Mouse (Mus musculus) hindbrain, embryonic 12.5 days (tissue): ENCODE data around the gene Vrk1. TPM values are rescaled to one million over a fixed set of nuclear protein-coding genes. Genes with fewer than 3 reads are reported as not detected.

Experiments
- ATAC-seq: fragments of 200-750 bp; cut with Nextera tagmentation; 2 replicates; pipeline ENCODE4 v1.8.0; 2017; ENCODE audit warnings: moderate TSS enrichment; ENCODE audit not compliant: low FRiP score
- H3K27ac ChIP-seq: fragments of 300-500 bp; sonication (generic); 2 replicates; pipeline ENCODE4 v1.5.1; 2016; ENCODE audit warnings: mild to moderate bottlenecking
- H3K27me3 ChIP-seq: fragments of 300-500 bp; sonication (generic); 2 replicates; pipeline ENCODE4 v1.6.1; 2016; ENCODE audit warnings: mild to moderate bottlenecking
- H3K36me3 ChIP-seq: fragments of 300-500 bp; sonication (generic); 2 replicates; pipeline ENCODE4 v1.6.1; 2016; ENCODE audit warnings: mild to moderate bottlenecking
- H3K4me1 ChIP-seq: fragments of 300-500 bp; sonication (generic); 2 replicates; pipeline ENCODE4 v1.6.1; 2016
- H3K4me2 ChIP-seq: fragments of 300-500 bp; sonication (generic); replicated peaks from 2 replicates; pipeline ENCODE4 v1.6.1; 2016; ENCODE audit warnings: mild to moderate bottlenecking
- H3K4me3 ChIP-seq: fragments of 300-500 bp; sonication (generic); 2 replicates; pipeline ENCODE4 v1.5.1; 2016; ENCODE audit warnings: mild to moderate bottlenecking
- H3K9ac ChIP-seq: fragments of 300-500 bp; sonication (generic); 2 replicates; pipeline ENCODE4 v1.6.1; 2016; ENCODE audit warnings: mild to moderate bottlenecking, moderate library complexity
- H3K9me3 ChIP-seq: fragments of 300-500 bp; sonication (generic); replicated peaks from 2 replicates; pipeline ENCODE4 v1.6.1; 2016; ENCODE audit warnings: mild to moderate bottlenecking
- WGBS: fragments of 180-500 bp; shearing (Covaris S2); methylation state at CpG from one replicate; pipeline ENCODE4 v1.1.7; 2016; 5-methylcytosine and 5-hydroxymethylcytosine counted together
- polyA plus RNA-seq: library from polyadenylated mRNA; unstranded; fragments of >200 nt; fragmentation: Nextera tagmentation; extraction: Ambion mirVana; gene quantifications from 2 replicates; pipeline ENCODE4 v1.2.1, GENCODE M21; 2016

The Vrk1 gene
- polyA plus RNA-seq, 1 experiment from 2014 or later = 60.7 TPM

DNA sequence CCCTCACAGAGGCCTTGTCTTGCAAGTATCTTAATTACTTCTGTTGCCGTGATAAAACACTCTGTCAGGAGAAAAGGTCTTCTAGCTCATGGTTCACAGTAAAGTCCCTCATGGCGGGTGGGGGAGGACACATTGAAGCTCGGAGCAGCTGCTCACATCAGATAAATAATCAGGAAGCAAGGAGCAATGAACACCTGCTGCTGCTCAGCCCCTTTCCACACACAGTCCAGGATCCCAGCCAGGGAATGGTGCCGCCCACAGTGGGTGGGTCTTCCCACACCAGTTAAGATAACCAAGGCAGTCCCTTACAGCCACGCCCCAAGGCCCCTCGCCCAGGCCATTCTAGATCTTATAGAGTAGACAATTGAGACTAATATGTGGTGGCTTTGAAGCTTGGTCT lies 3.8 kb upstream of the Vrk1 start:
- no peak for ATAC-seq
- H3K27ac ChIP-seq = no peak overlapping the region
- no peak overlapping the region for H3K9ac ChIP-seq
- H3K4me1 ChIP-seq = peaks cover 5% of the 10 kb centered on the region; the same call in 1 of the 2 replicates
- no peak overlapping the region for H3K4me2 ChIP-seq
- no peaks in the 10 kb centered on the region for H3K27me3 ChIP-seq
- H3K36me3 ChIP-seq = no peaks in the 10 kb centered on the region
- whole genome bisulfite sequencing = 91% methylated on average over 6 of the region's 6 CpGs
- no peak overlapping the region for H3K4me3 ChIP-seq
- no peaks in the 10 kb centered on the region for H3K9me3 ChIP-seq

DNA sequence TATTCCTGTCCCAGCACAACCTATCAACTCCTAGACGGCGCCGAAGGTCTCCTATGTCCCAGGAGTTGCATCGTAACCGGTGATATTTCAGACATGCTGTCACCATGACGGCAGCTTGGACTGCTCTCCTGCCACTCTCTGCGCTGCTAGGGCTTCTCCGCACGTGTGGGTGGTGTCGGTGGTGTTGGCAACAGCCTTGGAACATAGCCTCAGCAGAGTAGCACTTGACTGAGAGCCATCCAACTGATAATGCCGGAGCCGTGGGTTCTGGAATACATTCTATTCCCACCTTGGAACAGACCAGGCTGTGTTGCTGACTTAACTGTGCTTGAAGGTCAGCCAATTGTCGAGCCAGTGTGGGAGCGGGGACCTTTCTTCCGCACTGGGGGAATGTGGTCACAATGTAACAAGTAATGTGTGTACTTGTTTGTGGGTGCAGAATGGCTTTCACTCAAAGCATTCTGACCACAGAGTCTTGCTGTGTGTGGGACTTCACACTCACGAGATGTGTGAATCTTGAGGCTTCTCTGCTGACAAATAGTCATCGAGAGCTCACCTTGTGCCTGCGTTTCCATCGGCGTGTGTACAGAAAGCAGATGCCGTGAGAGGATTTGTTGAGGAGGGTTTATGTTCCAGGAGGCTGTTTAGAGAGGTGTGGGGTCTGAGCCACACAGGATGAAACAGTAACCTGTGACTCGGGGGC lies 1.5 kb upstream of the Vrk1 start:
- ATAC-seq = no peak
- Histone ChIP-seq H3K9ac (no peak overlapping the region), H3K9me3 (no peaks in the 10 kb centered on the region), H3K27me3 (no peaks in the 10 kb centered on the region), H3K4me1 (peaks cover 9% of the 10 kb centered on the region), H3K4me2 (no peak overlapping the region), H3K4me3 (no peak overlapping the region), H3K36me3 (no peaks in the 10 kb centered on the region), H3K27ac (no peak overlapping the region)
- 88% methylated on average over 22 of the region's 22 CpGs for WGBS

DNA sequence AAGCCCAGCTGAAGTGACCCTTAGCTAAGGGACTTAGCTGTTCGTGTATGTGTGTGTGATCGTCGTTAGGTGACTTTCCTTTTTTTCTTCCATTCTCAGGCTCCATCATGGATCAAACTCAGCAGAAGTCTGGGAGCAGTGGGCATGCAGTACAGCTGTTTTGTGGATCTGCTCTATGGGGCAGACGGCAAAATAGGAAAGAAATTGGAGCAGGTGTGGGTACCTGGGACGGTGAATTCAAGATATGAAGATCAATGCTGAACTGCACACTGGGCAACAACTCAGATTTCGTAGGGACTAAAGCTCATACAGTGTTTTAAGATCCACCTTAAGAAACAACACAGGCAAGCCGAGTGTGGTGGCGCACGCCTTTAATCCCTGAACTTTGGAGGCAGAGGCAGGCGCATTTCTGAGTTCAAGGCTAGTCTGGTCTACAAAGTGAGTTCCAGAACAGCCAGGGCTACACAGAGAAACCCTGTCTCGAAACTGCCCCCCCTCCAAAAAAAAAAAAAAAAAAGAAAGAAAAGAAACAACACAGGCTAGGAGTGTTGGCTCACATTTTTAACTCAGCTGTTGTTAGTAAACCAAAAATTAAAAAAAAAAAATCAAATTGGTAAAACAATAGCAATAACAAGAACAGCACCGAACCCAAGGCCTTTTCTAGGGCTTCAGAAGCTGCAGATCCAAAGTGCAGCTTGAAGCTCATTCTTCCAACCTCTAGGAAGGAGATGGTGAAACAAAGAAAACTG lies 732 bp upstream of the Vrk1 start:
- Histone ChIP-seq H3K4me2 (peak overlapping the region; percentile 36), H3K4me1 (peaks cover 9% of the 10 kb centered on the region), H3K27me3 (no peaks in the 10 kb centered on the region), H3K9me3 (no peaks in the 10 kb centered on the region), H3K4me3 (peak overlapping the region; percentile 93; the same call in 1 of the 2 replicates), H3K9ac (no peak overlapping the region), H3K27ac (no peak overlapping the region), H3K36me3 (no peaks in the 10 kb centered on the region)
- no peak; the same call in 1 of the 2 replicates for ATAC-seq
- WGBS = 83% methylated on average over 12 of the region's 12 CpGs

DNA sequence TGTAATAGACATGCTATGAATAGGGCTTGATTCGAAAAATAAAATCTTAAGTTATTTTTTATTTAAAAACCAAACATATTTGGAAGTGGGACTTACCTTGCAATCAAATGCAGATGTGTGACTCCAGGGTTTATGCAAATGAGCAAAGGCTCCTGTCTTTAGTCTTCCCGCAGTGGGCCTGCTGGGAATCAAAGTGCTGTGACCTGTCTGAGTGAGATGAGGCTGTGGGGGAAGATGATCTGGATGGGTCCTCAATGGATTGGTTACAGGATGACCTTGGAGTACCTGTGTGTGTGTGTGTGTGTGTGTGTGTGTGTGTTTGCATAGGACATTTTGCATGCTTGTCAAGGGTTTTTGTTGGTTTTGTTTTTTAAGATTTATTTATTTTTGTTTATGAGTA lies 2.1 kb downstream of the Vrk1 start:
- Histone ChIP-seq H3K9me3 (no peaks in the 10 kb centered on the region), H3K27ac (no peak overlapping the region), H3K4me2 (no peak overlapping the region), H3K27me3 (no peaks in the 10 kb centered on the region), H3K36me3 (no peaks in the 10 kb centered on the region), H3K9ac (no peak overlapping the region), H3K4me1 (peaks cover 9% of the 10 kb centered on the region), H3K4me3 (no peak overlapping the region)
- ATAC-seq = no peak
- 72% methylated on average over 2 of the region's 2 CpGs for WGBS

DNA sequence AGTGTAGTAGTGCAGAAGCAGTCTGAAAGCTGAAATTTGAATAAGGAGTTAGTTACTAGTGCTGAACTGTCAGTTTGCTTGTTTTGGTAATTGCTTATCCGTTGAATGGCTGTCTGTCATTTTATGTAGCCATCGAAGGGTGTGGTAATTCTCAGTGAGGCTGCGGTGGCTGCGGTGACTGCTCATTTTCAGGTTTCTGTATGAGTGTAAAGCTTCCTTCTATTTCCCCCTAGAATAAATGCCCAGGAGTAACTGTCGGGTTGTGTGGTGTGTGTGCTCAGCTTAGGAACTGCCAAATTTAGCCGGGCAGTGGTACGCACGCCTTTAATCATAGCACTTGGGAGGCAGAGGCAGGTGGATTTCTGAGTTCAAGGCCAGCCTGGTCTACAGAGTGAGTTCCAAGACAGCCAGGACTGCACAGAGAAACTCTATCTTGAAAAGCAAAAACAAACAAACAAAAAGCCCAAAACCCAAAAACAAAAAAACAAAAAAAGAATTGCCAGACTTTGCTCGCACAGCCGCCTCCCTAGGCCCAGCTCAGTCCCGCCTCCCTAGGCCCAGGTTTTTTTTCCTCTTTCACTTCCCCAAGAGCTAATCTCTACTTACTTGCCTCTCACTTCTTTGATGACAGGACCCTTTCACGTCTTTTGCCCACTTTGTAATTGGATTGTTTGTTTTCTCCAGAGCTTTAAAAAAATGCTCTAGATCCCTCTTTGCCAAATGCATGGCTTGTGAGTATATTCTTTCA lies 6.4 kb downstream of the Vrk1 start:
- H3K4me1 ChIP-seq = peaks cover 1% of the 10 kb centered on the region
- ATAC-seq = no peak
- no peak overlapping the region for H3K4me2 ChIP-seq
- WGBS = 94% methylated on average over 12 of the region's 12 CpGs
- no peak overlapping the region for H3K9ac ChIP-seq
- no peaks in the 10 kb centered on the region for H3K36me3 ChIP-seq
- no peak overlapping the region for H3K4me3 ChIP-seq
- H3K27ac ChIP-seq = no peak overlapping the region
- H3K9me3 ChIP-seq = no peaks in the 10 kb centered on the region
- H3K27me3 ChIP-seq = no peaks in the 10 kb centered on the region

DNA sequence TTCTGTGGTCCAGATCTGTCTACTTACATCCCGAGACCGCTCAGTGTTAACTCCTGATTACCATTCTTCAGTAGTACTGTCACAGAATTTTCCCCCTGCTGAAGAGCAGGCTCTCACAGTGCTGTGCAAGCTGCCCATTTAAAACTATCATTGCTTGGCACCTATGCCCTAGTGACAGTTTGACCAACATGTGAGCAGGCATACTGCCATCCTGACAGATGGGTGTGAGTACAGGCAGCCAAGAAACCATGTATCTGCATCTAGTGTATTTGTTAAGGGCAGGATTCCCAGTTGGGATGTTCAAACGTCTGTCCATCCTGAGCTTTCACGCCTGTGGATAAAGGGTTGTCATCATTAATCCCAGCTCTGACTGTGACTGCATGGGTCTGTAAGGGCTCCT lies 10.0 kb downstream of the Vrk1 start:
- no peaks in the 10 kb centered on the region for H3K9me3 ChIP-seq
- H3K36me3 ChIP-seq = no peaks in the 10 kb centered on the region
- H3K4me2 ChIP-seq = no peak overlapping the region
- 81% methylated on average over 4 of the region's 4 CpGs for WGBS
- no peaks in the 10 kb centered on the region for H3K4me1 ChIP-seq
- H3K27me3 ChIP-seq = no peaks in the 10 kb centered on the region
- no peak overlapping the region for H3K27ac ChIP-seq
- no peak overlapping the region for H3K9ac ChIP-seq
- ATAC-seq = no peak
- H3K4me3 ChIP-seq = no peak overlapping the region

DNA sequence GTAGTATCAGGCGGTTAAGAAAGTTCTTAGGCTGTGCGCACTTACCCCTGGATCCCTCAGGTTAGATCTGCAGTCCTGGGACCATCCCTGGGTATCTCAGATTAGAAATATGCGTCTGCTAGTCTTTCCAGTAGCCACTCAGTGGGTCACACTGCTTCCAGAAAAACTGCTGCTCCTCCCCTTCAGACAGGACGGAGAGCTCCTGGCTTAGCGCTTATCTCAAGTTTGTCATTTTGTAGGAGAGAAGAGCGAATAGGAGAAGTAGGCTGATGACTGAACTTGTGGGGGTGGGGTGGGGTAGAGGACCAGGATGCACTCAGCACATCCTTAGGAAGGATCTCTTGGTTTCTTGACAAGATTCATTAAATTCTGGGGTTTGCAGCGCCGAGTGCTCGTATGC lies 13.6 kb downstream of the Vrk1 start:
- no peak for ATAC-seq
- Histone ChIP-seq H3K27me3 (no peaks in the 10 kb centered on the region), H3K9ac (no peak overlapping the region), H3K4me2 (no peak overlapping the region), H3K27ac (no peak overlapping the region), H3K9me3 (no peaks in the 10 kb centered on the region), H3K4me1 (no peaks in the 10 kb centered on the region), H3K36me3 (no peaks in the 10 kb centered on the region), H3K4me3 (no peak overlapping the region)
- 95% methylated on average over 9 of the region's 9 CpGs for WGBS

DNA sequence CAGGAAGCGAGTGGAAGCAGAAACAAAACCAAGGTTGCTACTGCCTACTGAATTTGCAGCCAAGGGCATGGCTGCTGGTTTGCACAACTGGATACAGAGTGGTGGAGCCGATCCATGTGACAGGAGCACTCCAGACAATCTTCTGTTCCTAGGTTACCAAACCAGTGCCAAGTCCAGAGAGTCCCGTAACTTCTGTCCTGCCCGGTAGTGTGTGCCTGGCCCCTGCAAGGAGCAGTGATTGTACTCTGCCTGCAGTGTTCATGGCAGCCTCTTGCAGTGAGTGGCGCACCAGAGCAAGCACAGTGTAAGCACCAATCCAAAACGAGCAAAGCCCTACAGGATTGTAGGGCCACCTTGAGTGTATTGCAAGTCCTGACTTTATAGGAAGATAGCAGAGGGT lies 15.4 kb downstream of the Vrk1 start:
- WGBS = 84% methylated on average over 6 of the region's 6 CpGs
- no peak overlapping the region for H3K4me3 ChIP-seq
- no peaks in the 10 kb centered on the region for H3K27me3 ChIP-seq
- no peak overlapping the region for H3K4me2 ChIP-seq
- H3K4me1 ChIP-seq = no peaks in the 10 kb centered on the region
- ATAC-seq = no peak
- no peaks in the 10 kb centered on the region for H3K36me3 ChIP-seq
- H3K27ac ChIP-seq = no peak overlapping the region
- no peaks in the 10 kb centered on the region for H3K9me3 ChIP-seq
- H3K9ac ChIP-seq = no peak overlapping the region

DNA sequence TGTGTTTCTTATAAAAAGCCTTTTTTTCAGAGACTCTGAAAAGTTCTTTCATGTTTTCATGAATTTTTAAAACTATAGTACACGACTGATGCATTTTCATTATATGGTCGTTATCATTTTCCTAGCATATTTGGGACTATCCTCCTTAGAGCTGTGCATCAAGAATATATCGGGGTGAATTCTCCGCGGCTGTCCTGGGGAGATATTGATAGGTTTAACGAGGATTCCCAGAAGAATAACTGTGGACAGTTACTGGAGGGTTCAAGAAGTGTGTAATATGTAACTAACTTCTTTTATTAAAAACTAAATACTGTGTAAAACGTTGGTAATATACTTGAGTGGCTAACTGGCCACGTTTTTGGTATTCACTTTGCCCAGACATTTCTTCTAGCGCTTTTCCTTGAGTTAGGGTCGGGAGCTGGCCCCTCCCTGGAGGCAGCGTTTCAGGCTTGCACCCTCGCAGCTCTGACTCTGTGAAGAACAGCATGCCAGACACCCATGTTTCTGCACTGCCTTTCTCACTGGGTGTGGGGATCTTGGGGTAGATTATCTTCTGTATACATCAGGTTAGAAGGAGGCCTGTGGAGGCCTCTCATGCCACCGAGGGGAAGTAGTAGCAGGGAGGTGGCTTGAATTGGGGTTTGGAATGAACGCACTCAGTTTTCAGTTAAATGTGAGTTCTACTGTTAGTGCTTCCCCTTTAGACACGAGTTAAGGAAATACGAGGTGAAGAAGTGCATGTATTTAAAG lies 16.5 kb downstream of the Vrk1 start:
- ATAC-seq = no peak
- H3K27me3 ChIP-seq = no peaks in the 10 kb centered on the region
- H3K9me3 ChIP-seq = no peaks in the 10 kb centered on the region
- H3K36me3 ChIP-seq = no peaks in the 10 kb centered on the region
- H3K4me3 ChIP-seq = no peak overlapping the region
- no peak overlapping the region for H3K4me2 ChIP-seq
- WGBS = 90% methylated on average over 16 of the region's 16 CpGs
- H3K27ac ChIP-seq = no peak overlapping the region
- no peaks in the 10 kb centered on the region for H3K4me1 ChIP-seq
- no peak overlapping the region for H3K9ac ChIP-seq

DNA sequence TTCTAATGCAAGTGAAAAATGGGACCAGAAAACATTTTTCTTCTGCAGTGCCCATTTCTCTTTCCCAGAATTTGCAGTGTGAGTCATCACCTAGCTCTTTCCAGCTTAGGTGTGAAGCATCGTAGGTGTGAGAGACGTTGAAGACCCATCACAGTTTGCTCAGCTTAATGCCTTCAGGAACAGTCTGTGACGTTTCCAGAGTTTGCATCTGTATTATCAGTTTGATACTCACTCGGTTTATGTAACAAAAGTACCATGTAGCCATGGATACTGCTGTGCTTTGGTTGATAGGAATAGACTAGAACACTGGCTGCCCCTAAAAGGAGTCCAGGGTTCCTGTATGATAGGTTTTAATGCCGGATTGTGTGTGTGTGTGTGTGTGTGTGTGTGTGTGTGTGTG lies 17.3 kb downstream of the Vrk1 start:
- no peaks in the 10 kb centered on the region for H3K27me3 ChIP-seq
- H3K9me3 ChIP-seq = no peaks in the 10 kb centered on the region
- H3K9ac ChIP-seq = no peak overlapping the region
- H3K27ac ChIP-seq = no peak overlapping the region
- WGBS = 92% methylated on average over 5 of the region's 5 CpGs
- no peak for ATAC-seq
- H3K4me2 ChIP-seq = no peak overlapping the region
- no peaks in the 10 kb centered on the region for H3K36me3 ChIP-seq
- H3K4me3 ChIP-seq = no peak overlapping the region
- no peaks in the 10 kb centered on the region for H3K4me1 ChIP-seq

DNA sequence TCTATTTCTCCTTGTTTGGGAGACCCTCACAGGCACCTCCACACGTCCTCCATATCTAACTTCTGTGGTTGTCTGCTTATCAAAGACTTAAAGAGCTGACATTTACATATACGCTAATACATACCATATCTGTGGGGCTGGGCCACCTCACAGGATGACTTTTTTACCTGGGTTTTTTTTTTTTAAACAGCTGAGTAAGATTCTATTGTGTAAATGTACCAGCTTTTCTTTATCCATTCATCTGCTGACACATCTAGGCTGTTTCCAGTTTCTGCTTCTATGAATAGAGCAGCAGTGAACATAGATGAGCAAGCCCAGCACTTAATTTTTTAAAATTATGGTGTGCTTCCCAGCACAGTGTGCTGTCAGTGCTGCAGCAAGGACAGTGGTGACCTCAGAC lies 19.6 kb downstream of the Vrk1 start:
- H3K27me3 ChIP-seq = no peaks in the 10 kb centered on the region
- no peak overlapping the region for H3K4me2 ChIP-seq
- H3K9me3 ChIP-seq = no peaks in the 10 kb centered on the region
- H3K4me3 ChIP-seq = no peak overlapping the region
- H3K4me1 ChIP-seq = no peaks in the 10 kb centered on the region
- no peaks in the 10 kb centered on the region for H3K36me3 ChIP-seq
- no peak overlapping the region for H3K9ac ChIP-seq
- 92% methylated on average over 2 of the region's 2 CpGs for WGBS
- no peak for ATAC-seq
- H3K27ac ChIP-seq = no peak overlapping the region

DNA sequence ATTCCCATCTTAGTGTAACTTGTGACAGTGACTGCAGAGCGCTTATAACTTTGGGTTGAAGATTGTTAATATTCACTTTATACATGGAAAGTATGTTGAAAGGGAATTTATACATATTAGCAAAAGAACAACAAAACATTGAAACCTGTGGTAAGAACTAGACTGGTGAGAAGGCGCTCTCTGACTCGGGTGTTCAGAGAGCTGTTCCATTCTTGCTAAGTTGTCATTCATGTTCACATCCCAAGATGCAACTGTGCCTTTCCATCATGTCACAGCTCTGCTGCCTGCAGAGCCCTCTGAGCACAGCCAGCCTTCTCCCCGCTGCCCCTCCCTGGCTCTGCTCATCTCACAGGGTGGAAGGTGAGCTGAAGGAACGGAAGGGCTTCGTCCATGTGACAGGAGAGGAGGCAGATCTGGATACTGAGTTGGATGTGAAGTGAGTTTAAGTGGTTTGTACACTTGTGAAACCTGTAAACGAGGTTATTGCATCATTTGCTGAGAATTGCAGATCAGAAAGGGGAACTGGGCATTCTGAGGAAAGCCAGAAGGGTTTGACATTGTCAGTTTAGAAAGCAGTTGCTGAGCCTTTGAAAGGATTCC lies 20.2 kb downstream of the Vrk1 start:
- no peak overlapping the region for H3K4me3 ChIP-seq
- no peaks in the 10 kb centered on the region for H3K4me1 ChIP-seq
- no peaks in the 10 kb centered on the region for H3K36me3 ChIP-seq
- ATAC-seq = no peak
- no peaks in the 10 kb centered on the region for H3K9me3 ChIP-seq
- no peak overlapping the region for H3K4me2 ChIP-seq
- whole genome bisulfite sequencing = 85% methylated on average over 7 of the region's 7 CpGs
- no peak overlapping the region for H3K9ac ChIP-seq
- H3K27ac ChIP-seq = no peak overlapping the region
- H3K27me3 ChIP-seq = no peaks in the 10 kb centered on the region
